Mouse (Mus musculus): ENCODE measurements around the gene Ttc14. TPM values are rescaled to one million over a fixed set of nuclear protein-coding genes. Genes with fewer than 3 reads are reported as not detected.

The Ttc14 gene
- polyA plus RNA-seq (2015; fragmentation: Illumina TruSeq; extraction: RNeasy Lipid Tissue Mini Kit (QIAGEN cat#74804); ENCODE audit: insufficient read depth, low read depth, low replicate concordance), result 8.5 TPM

GRCm38 (mm10) chr3:33799617-33800512, at the start of gene Ttc14:
Ttc14 (plus strand) TSS chr3:33799832.

GRCm38 (mm10) chr3:33843801-33844632, 44.4 kb downstream of the Ttc14 start, which contains the start of gene Ccdc39:
Ccdc39 (minus strand) TSS chr3:33844310.

Other genes starting within 250 kb of the Ttc14 start
- 1.6 TPM for gene Ccdc39, start 44.5 kb downstream of the Ttc14 start, polyA plus RNA-seq (2015; fragmentation: Illumina TruSeq; extraction: RNeasy Lipid Tissue Mini Kit (QIAGEN cat#74804); ENCODE audit: insufficient read depth, low read depth, low replicate concordance)
- gene Fxr1, start 220.1 kb downstream of the Ttc14 start, polyA plus RNA-seq (2015; fragmentation: Illumina TruSeq; extraction: RNeasy Lipid Tissue Mini Kit (QIAGEN cat#74804); ENCODE audit: insufficient read depth, low read depth, low replicate concordance), result 15.0 TPM